ENCODE assay signal across 23 mouse cellular contexts in genomic region chr1:191407246-191407645, GRCm38 (mm10). TPM values are rescaled to one million over a fixed set of nuclear protein-coding genes. Genes with fewer than 3 reads are reported as not detected.
A peak's percentile ranks its signal among the peaks of the same experiment; 100 is the strongest.
DNase-seq lines count a peak whose midpoint lies in the region; ATAC-seq lines count a peak whose summit lies in the region.
"Had no signal": no experiment of that assay in that cellular context is flagged by ENCODE, and none has a peak within 500 bp of the region (broad histone marks: within the 10 kb centered on the region; RNA-seq: fewer than 3 reads in every experiment).

No protein-coding gene starts in this region.

- H3K4me3 ChIP-seq in heart, embryonic 12.5 days, result no peak overlapping the region
- no peak overlapping the region for H3K4me3 ChIP-seq in hindbrain, embryonic 10.5 days
- no peak overlapping the region for H3K4me3 ChIP-seq in hindbrain, embryonic 14.5 days (replicated peaks; ENCODE audit: low read length)
- H3K4me3 ChIP-seq: embryonic facial prominence, embryonic 10.5 days; embryonic facial prominence, embryonic 12.5 days; forebrain, embryonic 13.5 days; forebrain, embryonic 15.5 days had no signal

- intact Hi-C loops in heart, postnatal 25 days (cut with DNase I), result no loop called here

- H3K4me1 ChIP-seq in heart, embryonic 12.5 days (replicated peaks), result peaks cover 34% of the 10 kb centered on the region
- H3K4me1 ChIP-seq in hindbrain, embryonic 10.5 days (replicated peaks), result peaks cover 19% of the 10 kb centered on the region
- no peaks in the 10 kb centered on the region for H3K4me1 ChIP-seq in hindbrain, embryonic 14.5 days (replicated peaks; ENCODE audit: control insufficient read depth, insufficient read depth, low read length)
- H3K4me1 ChIP-seq: forebrain, embryonic 15.5 days had no signal

- no peaks in the 10 kb centered on the region; the same call in 1 of the 2 replicates for H3K27me3 ChIP-seq in heart, embryonic 12.5 days (replicated peaks)
- peaks cover 18% of the 10 kb centered on the region for H3K27me3 ChIP-seq in hindbrain, embryonic 10.5 days (ENCODE audit: insufficient read depth, poor library complexity, severe bottlenecking)
- H3K27me3 ChIP-seq in hindbrain, embryonic 14.5 days (ENCODE audit: control insufficient read depth, insufficient read depth, low read length), result no peaks in the 10 kb centered on the region
- H3K27me3 ChIP-seq: forebrain, embryonic 15.5 days; Patski had no signal

- WGBS in heart, embryonic 12.5 days, result 48% methylated on average over 12 of the region's 12 CpGs
- WGBS in hindbrain, embryonic 10.5 days, result 62% methylated on average over 12 of the region's 12 CpGs
- 66% methylated on average over 12 of the region's 12 CpGs for WGBS in hindbrain, embryonic 14.5 days

- ATAC-seq in heart, embryonic 12.5 days (ENCODE audit: insufficient number of reproducible peaks, low FRiP score), result peak; percentile 46
- ATAC-seq in hindbrain, embryonic 14.5 days (ENCODE audit: low FRiP score), result no peak
- ATAC-seq: CD4-positive, CD25-positive, alpha-beta regulatory T cell, adult 4 months; forebrain, embryonic 13.5 days; forebrain, embryonic 15.5 days; Patski had no signal

- H3K27ac ChIP-seq in heart, embryonic 12.5 days (ENCODE audit: poor library complexity, severe bottlenecking), result no peak overlapping the region
- peak overlapping the region; percentile 5; the same call in 1 of the 2 replicates for H3K27ac ChIP-seq in hindbrain, embryonic 10.5 days
- no peak overlapping the region for H3K27ac ChIP-seq in hindbrain, embryonic 14.5 days
- H3K27ac ChIP-seq: embryonic facial prominence, embryonic 10.5 days; embryonic facial prominence, embryonic 12.5 days; forebrain, embryonic 13.5 days; forebrain, embryonic 15.5 days had no signal

- peak; percentile 62 for DNase-seq in heart, adult 11 months
- DNase-seq in heart, postnatal 25 days (ENCODE audit: low spot score), result no peak
- DNase-seq in heart, adult 8-10 months (ENCODE audit: low spot score), result no peak
- no peak for DNase-seq in hindbrain, embryonic 10.5 days (ENCODE audit: low spot score)
- DNase-seq in hindbrain, embryonic 14.5 days (ENCODE audit: low spot score), result no peak
- DNase-seq in ZHBTc4 (ENCODE audit: low read depth, low spot score), result peak; percentile 33
- DNase-seq: adrenal gland, adult 2 months; adrenal gland, postnatal 10 days; adrenal gland, postnatal 36 days; B cell, adult 2 months; cerebellum, adult 11-12 months; cerebellum, adult 2 months; cerebellum, adult 9-10 months; cerebellum, postnatal 10 days; cerebellum, postnatal 25 days had no signal

- H3K4me2 ChIP-seq in heart, embryonic 12.5 days, result no peak overlapping the region
- no peak overlapping the region for H3K4me2 ChIP-seq in hindbrain, embryonic 14.5 days (replicated peaks)
- H3K4me2 ChIP-seq: embryonic facial prominence, embryonic 12.5 days; forebrain, embryonic 13.5 days; forebrain, embryonic 15.5 days had no signal

- no peaks in the 10 kb centered on the region for H3K9me3 ChIP-seq in heart, embryonic 12.5 days (replicated peaks)
- H3K9me3 ChIP-seq in hindbrain, embryonic 10.5 days, result no peaks in the 10 kb centered on the region
- H3K9me3 ChIP-seq in hindbrain, embryonic 14.5 days (ENCODE audit: control insufficient read depth, low read length), result no peaks in the 10 kb centered on the region
- H3K9me3 ChIP-seq: embryonic facial prominence, embryonic 10.5 days; embryonic facial prominence, embryonic 12.5 days; forebrain, embryonic 13.5 days; forebrain, embryonic 15.5 days; G1E had no signal

- no peak overlapping the region for H3K9ac ChIP-seq in heart, embryonic 12.5 days
- H3K9ac ChIP-seq in hindbrain, embryonic 14.5 days, result no peak overlapping the region
- H3K9ac ChIP-seq: embryonic facial prominence, embryonic 12.5 days; forebrain, embryonic 13.5 days; forebrain, embryonic 15.5 days had no signal

- no peaks in the 10 kb centered on the region for H3K36me3 ChIP-seq in heart, embryonic 12.5 days
- no peaks in the 10 kb centered on the region for H3K36me3 ChIP-seq in hindbrain, embryonic 10.5 days
- no peaks in the 10 kb centered on the region for H3K36me3 ChIP-seq in hindbrain, embryonic 14.5 days (replicated peaks; ENCODE audit: control insufficient read depth, insufficient read depth)
- H3K36me3 ChIP-seq: embryonic facial prominence, embryonic 10.5 days; embryonic facial prominence, embryonic 12.5 days; forebrain, embryonic 15.5 days; G1E had no signal

RNA-seq across cellular contexts. Expression of gene Ppp2r5a, which starts 4.2 kb away (rescaled TPM):
- total RNA-seq in heart, postnatal 25 days (2021), result 100 to 1,000 TPM; 103 to 110 TPM
- polyA plus RNA-seq in heart, embryonic 12.5 days (2016; fragmentation: Nextera tagmentation; extraction: Ambion mirVana), result 43.0 and 45.6 TPM in 2 replicates
- total RNA-seq in heart, adult 8-10 months (2022), result 10 to 100 TPM; 94.2 to 98.9 (median 97.9) TPM
- 8.0 and 12.4 TPM in 2 replicates for polyA plus RNA-seq in hindbrain, embryonic 10.5 days (2016; fragmentation: Nextera tagmentation; extraction: Ambion mirVana)
- 12.6 and 14.4 TPM in 2 replicates for polyA plus RNA-seq in hindbrain, embryonic 14.5 days (2014; fragmentation: Nextera tagmentation; extraction: Ambion mirVana)

Comparison
In these comparisons a context has a peak if more than half of its experiments do, and no peak if none do; other contexts are left out.
1. DNase-seq: peak in heart, adult 11 months (single experiment) and ZHBTc4 (single experiment); none in heart, postnatal 25 days (single experiment), heart, adult 8-10 months (single experiment), hindbrain, embryonic 10.5 days (single experiment) and hindbrain, embryonic 14.5 days (single experiment).